Mouse (Mus musculus) lung, adult 18-20 months (tissue): Measurements from ENCODE around the gene Pxk.
A peak's percentile ranks its signal among the peaks of the same experiment; 100 is the strongest.

Experiments used
- DNase-seq, 2 experiments: peaks; one replicate each; pipeline ENCODE4 v3.0.0; 2022; ENCODE audit warnings: mixed read lengths in 2 of 2

Pxk gene

DNA sequence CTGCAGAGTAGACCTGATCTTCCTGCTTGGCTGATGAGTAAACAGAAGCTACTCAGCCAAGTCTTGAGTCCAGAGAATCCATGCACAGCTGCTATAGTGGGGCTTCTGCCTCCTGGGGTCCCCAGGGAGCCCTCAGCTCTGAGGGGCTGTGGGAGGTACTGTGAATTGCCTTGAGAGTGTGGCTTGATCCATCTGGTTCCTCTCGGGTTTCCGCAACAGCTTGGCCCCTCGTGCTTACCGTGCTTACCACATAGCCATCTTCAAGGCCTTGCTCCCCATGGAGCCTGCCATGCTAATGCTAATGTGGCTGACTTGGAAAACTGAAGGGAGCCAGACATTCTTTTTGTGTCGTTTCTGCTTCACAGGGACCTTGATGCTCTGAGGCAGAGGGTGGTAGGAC lies 109.1 kb downstream of the Pxk start:
- DNase-seq, result no peak

DNA sequence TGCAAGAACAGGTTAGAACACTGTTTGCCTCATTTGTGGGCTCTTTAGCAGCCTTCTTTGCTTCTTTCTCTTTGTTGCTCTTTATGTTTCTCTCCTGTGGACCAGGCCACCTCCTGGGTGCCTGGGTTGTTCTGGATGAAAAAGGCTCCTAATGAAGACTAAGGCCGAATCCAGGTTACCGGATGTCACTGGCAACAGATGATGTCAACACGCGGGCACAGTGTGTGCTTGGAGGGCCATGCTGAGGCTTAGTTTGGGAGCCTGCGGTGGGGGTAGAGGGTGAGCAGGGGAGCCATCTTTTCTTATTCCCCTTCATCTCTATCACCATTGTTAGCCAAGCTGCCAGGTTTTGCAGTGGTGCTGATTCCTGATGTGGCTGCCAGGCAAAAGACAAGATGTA lies 109.5 kb downstream of the Pxk start:
- DNase-seq, result no peak

DNA sequence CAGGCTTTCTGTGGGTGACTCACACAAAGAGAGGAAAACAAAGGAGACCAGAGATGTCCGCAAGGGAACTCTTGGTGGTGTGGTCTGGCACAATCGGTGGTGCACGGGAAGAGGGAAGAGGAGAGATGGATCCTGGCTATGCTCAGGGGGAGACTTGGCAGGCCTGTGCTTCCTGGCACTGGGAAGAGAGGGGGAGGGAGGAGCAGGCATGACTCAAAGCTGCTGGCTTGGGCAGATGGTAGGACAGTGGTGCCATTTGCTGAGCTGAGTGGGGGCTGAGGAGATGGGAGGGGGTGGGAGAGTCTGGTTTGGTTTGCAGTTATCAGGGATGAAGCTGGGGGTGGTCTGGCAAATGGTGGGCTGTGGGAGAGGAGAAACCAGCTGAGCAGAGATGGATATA lies 110.9 kb downstream of the Pxk start:
- no peak for DNase-seq

DNA sequence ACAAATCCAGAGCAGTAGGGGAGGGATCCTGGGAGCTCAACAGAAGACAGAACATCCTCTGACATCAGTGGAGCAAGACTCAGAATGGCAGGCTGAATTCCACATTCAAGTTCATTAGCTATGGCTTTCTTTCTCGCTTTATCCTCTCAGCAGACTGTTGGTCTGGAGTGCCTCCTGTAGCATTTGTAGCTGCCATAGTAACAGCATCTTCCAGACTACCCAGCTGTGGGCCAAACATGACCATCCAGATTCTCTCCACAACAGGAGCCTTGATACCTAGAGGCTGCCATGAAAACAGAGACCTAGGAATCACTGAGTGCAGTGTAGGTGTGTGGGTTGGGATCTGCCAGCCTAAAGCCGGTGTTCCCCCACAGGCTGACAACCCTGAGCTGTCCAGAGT lies 111.9 kb downstream of the Pxk start:
- no peak for DNase-seq

DNA sequence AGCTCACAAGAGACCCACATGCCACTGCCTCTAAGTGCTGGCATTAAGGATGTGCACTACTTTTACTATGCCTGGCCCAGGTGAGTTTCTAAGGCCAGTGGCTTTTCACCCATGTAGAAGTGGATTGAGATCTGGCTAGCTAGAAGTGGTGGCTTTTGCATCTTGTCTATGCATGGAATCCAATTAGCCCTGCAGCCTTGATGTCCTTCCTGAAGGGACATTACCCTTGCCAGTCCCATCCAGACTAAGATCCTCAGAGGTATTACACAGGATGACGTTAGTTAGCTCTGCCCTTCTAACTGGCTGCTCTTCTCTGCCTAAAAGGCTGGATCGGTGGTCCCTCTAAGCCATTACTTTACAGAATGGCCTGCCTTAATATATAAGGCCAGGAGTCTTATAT lies 115.0 kb downstream of the Pxk start:
- DNase-seq, result no peak

DNA sequence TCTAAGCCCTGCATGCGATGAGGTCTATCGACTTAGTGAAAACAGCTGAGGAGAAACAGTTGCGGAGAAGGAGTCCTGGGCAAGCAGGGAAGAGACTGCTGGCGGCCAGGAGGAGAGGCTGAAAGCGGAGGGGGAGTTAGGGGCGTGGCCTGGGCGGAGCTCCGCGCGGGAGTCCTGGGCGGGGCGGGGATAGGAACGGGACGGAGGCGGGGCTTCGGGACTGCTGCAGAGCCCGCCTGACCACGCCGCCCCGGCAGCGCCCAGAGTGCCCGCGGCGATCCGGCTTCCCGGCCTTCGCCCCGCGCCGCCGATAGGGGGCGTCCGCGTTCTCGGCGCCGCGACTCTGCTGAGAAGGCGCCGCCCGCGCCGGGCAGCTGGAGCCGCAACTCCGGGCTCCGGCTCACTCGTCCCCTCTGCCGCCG lies 115.8 kb downstream of the Pxk start, which contains the start of gene Kctd6:
Gene Kctd6, plus strand, starts transcription at position 338 of the 422 bp plus-strand sequence.
- peak; percentile 97 to 99 for DNase-seq
